Mouse (Mus musculus): ENCODE results near the gene Reln. TPM values are rescaled to one million over a fixed set of nuclear protein-coding genes. Genes with fewer than 3 reads are reported as not detected.

The Reln gene
- total RNA-seq (2017) = 0.57 to 7.5 TPM (median 0.85 TPM) in 3 replicates

DNA sequence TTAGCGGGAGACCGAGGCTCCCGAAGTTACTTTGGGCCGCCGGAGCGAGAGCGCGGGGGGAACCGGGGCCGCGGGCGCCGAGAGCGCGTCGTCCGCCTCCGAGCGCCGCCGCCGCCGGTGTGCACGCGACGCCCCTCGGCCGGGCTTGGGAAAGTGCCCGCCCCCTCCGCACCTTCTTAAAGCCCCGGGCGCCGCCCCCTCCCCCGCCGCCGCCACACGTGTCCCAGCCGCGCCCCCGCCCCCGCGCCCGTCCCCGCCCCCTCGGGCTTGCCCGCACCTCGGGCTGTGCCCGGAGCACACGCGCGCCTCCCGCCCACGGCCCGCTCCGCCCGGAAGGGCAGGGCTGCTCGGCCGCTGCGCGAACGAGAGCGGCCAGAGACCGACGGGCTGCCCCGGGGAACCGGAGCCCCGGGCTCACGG is at the start of gene Reln:
TSS of gene Reln (minus strand) at position 147 of the 420 bp plus-strand sequence.
- ATAC-seq (replicated peaks; ENCODE audit: insufficient number of reproducible peaks, low FRiP score, low TSS enrichment, poor library complexity, severe bottlenecking) = no peak

DNA sequence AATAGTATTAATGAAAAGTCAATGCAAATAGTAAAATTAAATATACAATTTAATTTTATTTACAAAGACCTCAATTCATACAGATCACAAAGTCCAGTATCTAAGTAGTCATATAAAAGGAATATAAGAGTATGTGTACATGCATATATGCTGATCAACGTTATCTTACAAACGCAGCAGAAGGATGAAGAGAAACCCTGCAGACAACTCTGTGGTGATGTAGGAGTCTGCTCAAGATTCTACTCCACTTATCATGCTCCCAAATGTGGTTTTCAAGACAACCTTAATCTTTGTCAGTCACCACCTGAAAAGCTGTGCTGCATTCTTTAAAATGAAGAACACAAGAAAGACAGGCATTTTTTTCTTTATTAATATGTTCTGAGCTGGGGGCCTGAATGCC is 44.0 kb upstream of the Reln start:
- no peak for ATAC-seq (replicated peaks; ENCODE audit: insufficient number of reproducible peaks, low FRiP score, low TSS enrichment, poor library complexity, severe bottlenecking)

- ATAC-seq (replicated peaks; ENCODE audit: insufficient number of reproducible peaks, low FRiP score, low TSS enrichment, poor library complexity, severe bottlenecking) = no peak
Observed at GRCm38 (mm10) chr5:22360510-22360909, 16.0 kb upstream of the Reln start.

DNA sequence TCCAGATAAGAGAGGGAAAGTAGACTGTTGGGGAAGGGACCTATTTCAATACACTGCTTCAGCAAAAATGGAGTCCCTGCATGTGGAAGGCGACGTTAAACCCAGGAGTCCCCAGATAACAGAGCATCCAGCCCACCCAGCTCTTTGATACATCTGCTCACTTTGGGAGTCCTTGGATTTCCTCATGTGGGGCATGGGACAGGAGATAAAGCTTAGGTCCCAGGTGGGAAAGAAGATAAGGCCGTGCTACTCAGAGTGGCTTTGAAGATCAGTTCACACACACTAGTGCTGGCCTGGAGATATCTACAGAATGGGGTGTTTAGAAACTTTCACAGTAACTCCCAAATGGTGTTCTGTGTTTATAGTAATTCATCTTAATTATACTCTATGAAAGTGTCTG is 3.9 kb upstream of the Reln start:
- no peak for ATAC-seq (replicated peaks; ENCODE audit: insufficient number of reproducible peaks, low FRiP score, low TSS enrichment, poor library complexity, severe bottlenecking)

- ATAC-seq (replicated peaks; ENCODE audit: insufficient number of reproducible peaks, low FRiP score, low TSS enrichment, poor library complexity, severe bottlenecking) = no peak
Observed at GRCm38 (mm10) chr5:22347732-22348131, 3.2 kb upstream of the Reln start.

GRCm38 (mm10) chr5:22345894-22346635 is 1.6 kb upstream of the Reln start:
- no peak for ATAC-seq (replicated peaks; ENCODE audit: insufficient number of reproducible peaks, low FRiP score, low TSS enrichment, poor library complexity, severe bottlenecking)

DNA sequence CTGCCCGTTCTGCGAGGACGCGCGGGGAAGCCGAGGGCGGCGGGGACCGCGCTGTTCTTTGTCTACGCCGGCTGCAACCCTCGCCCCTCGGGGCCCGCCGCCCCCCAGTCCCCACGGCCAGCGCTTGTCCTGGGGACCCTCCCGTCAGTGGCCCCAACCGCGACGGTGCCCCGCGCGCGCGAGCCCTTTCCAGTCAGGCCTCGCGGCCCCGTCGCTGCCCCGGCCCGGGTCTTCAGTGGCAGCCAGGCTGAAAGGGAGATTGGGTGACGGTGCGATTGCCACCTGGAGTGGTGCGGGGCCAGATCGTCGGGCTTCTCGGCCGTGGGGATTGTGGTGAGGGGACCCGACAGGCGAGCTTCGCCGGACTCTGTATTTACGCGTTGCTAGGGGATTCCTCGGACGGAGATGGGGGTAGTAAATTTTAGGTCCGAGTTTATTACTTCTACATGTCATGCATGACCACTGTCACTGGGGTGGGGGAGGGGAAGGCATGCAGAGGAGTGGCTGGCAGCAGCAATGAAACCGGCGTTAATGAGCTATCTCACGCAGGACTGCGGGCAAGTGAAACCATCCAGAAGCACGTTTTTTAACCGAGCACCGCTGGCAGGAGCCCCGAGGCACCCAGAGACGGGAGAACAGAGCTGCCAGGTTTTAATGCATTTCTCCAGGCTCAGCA is 612 bp upstream of the Reln start:
- ATAC-seq (replicated peaks; ENCODE audit: insufficient number of reproducible peaks, low FRiP score, low TSS enrichment, poor library complexity, severe bottlenecking) = no peak

- no peak for ATAC-seq (replicated peaks; ENCODE audit: insufficient number of reproducible peaks, low FRiP score, low TSS enrichment, poor library complexity, severe bottlenecking)
Observed at GRCm38 (mm10) chr5:22343843-22344555, 503 bp downstream of the Reln start.

GRCm38 (mm10) chr5:22343536-22343842 is 1.0 kb downstream of the Reln start:
- ATAC-seq (replicated peaks; ENCODE audit: insufficient number of reproducible peaks, low FRiP score, low TSS enrichment, poor library complexity, severe bottlenecking) = no peak

GRCm38 (mm10) chr5:22342461-22342860 is 2.0 kb downstream of the Reln start:
- no peak for ATAC-seq (replicated peaks; ENCODE audit: insufficient number of reproducible peaks, low FRiP score, low TSS enrichment, poor library complexity, severe bottlenecking)

GRCm38 (mm10) chr5:22340991-22341390 is 3.5 kb downstream of the Reln start:
- ATAC-seq (replicated peaks; ENCODE audit: insufficient number of reproducible peaks, low FRiP score, low TSS enrichment, poor library complexity, severe bottlenecking) = no peak

GRCm38 (mm10) chr5:22335408-22335807 is 9.1 kb downstream of the Reln start:
- ATAC-seq (replicated peaks; ENCODE audit: insufficient number of reproducible peaks, low FRiP score, low TSS enrichment, poor library complexity, severe bottlenecking) = no peak

DNA sequence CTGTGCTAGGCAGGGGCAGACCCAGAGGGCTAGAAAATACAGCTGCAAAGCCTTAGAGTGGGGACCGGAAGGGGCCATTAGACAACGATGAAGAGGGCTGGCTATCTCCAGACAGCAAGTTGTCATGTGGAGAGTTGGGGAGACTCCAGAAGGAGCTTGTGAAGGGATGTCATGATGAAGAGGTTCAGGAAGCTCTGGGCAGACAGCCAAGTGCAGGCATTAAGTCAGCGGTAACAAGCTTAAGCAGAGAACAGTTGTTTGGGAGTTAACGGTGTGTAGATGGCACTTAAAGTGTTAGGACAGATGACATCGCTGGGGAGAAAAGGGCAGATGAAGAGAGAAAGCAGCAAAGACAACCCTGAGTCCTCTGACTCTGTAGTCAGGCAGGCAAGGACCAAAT is 13.7 kb downstream of the Reln start:
- no peak for ATAC-seq (replicated peaks; ENCODE audit: insufficient number of reproducible peaks, low FRiP score, low TSS enrichment, poor library complexity, severe bottlenecking)

GRCm38 (mm10) chr5:22328431-22329359 is 15.8 kb downstream of the Reln start:
- ATAC-seq (replicated peaks; ENCODE audit: insufficient number of reproducible peaks, low FRiP score, low TSS enrichment, poor library complexity, severe bottlenecking) = no peak

GRCm38 (mm10) chr5:22327170-22327569 is 17.3 kb downstream of the Reln start:
- ATAC-seq (replicated peaks; ENCODE audit: insufficient number of reproducible peaks, low FRiP score, low TSS enrichment, poor library complexity, severe bottlenecking) = no peak

- ATAC-seq (replicated peaks; ENCODE audit: insufficient number of reproducible peaks, low FRiP score, low TSS enrichment, poor library complexity, severe bottlenecking) = no peak
Observed at GRCm38 (mm10) chr5:22323801-22324200, 20.7 kb downstream of the Reln start.

- no peak for ATAC-seq (replicated peaks; ENCODE audit: insufficient number of reproducible peaks, low FRiP score, low TSS enrichment, poor library complexity, severe bottlenecking)
Observed at GRCm38 (mm10) chr5:22317807-22318206, 26.7 kb downstream of the Reln start.

DNA sequence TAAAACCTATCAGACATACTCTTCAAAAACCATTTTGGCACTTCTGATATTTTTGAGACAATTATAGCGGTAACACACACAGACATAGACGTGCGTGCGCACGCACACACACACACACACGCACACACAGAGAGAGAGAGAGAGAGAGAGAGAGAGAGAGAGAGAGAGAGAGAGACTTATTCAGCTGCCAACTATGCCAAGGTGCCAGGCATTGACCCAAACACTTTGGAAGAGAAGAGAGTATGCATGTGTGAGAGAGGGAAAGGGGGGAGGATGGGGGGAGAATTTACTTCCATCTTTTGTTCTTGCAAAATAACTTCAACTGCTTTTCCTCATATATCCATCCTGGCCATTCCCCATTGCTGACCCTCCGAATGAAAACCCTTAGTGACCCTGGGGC is 28.0 kb downstream of the Reln start:
- ATAC-seq (replicated peaks; ENCODE audit: insufficient number of reproducible peaks, low FRiP score, low TSS enrichment, poor library complexity, severe bottlenecking) = no peak

- no peak for ATAC-seq (replicated peaks; ENCODE audit: insufficient number of reproducible peaks, low FRiP score, low TSS enrichment, poor library complexity, severe bottlenecking)
Observed at GRCm38 (mm10) chr5:22315990-22316389, 28.5 kb downstream of the Reln start.

All from monocyte, adult 5-6 weeks (primary cell).